Mouse (Mus musculus): ENCODE results near the gene Epha6. TPM values are rescaled to one million over a fixed set of nuclear protein-coding genes. Genes with fewer than 3 reads are reported as not detected.

Gene Epha6
- polyA plus RNA-seq, 1 experiment from 2014 or later, result 0.16 TPM

DNA sequence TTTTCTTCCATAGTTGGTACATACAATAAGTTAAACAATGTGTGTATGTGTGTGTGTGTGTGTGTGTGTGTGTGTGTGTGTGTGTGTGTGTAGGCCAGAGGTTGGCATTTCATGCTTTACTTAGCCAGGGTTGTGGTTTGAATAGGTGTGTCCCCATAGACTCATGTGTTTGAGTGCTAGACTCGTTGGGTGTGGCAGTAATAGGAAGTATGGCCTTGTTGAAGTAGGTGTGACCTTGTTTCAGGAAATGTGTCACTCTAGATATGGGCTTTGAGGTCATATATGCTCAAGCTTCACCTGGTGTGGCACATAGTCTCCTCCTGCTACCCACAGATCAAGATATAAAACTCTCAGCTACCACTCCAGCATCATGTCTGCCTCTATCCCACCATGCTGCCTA lies 577.0 kb downstream of the Epha6 start:
- no peaks in the 10 kb centered on the region for H3K27me3 ChIP-seq (replicated peaks; ENCODE audit: control insufficient read depth, insufficient read depth, low read length)
- H3K27ac ChIP-seq (ENCODE audit: low read depth, low read length), result no peak overlapping the region
- no peaks in the 10 kb centered on the region for H3K36me3 ChIP-seq (ENCODE audit: control insufficient read depth, insufficient read depth)
- no peak for ATAC-seq
- no peak overlapping the region for H3K4me2 ChIP-seq (replicated peaks; ENCODE audit: low read depth)
- 54% methylated on average over 1 of the region's 1 CpGs for WGBS
- H3K4me3 ChIP-seq (ENCODE audit: low read depth, low read length), result no peak overlapping the region
- H3K9ac ChIP-seq (ENCODE audit: low read depth, low read length), result no peak overlapping the region
- no peaks in the 10 kb centered on the region for H3K9me3 ChIP-seq (ENCODE audit: control insufficient read depth)
- H3K4me1 ChIP-seq (replicated peaks; ENCODE audit: control insufficient read depth, insufficient read depth, low read length), result no peaks in the 10 kb centered on the region
- TF ChIP-seq CTCF (IDR thresholded peaks at IDR 0.05; ENCODE audit: low read depth), result no peak

DNA sequence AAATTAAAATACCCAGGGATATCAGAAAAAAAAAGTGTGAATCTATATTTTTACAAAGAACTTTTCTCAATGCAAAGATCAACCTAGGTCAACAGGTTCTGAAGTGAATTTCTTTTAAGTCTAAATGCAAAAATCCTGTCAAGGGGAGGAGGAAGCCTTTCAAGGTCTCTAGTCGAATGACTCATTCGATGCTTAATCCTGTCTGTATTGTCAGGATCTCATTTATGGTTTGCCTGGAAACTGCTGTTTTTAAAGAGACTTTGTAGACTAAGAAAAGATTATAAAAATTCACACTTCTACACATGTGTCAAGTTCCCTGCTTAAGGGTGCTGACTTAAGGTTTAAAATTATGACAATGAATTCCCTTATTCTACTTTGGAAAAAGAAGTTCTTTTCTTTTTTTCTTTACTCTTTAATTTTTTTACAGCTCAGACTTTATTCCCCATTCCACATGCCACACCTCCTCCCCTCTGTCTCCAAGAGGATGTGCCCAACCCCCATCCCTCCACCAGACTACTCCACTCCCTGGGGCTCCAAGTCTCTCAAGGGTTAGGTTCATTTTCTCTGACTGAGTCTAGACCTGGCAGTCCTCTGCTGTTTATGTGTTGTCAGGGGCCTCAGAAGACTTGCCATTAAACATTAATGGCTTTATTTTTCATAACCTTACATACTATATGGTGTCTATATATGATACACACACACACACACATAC lies 598.3 kb downstream of the Epha6 start:
- no peak for TF ChIP-seq CTCF (IDR thresholded peaks at IDR 0.05; ENCODE audit: low read depth)
- Histone ChIP-seq H3K4me1 (replicated peaks; ENCODE audit: control insufficient read depth, insufficient read depth, low read length) (no peaks in the 10 kb centered on the region), H3K27ac (ENCODE audit: low read depth, low read length) (no peak overlapping the region), H3K27me3 (replicated peaks; ENCODE audit: control insufficient read depth, insufficient read depth, low read length) (no peaks in the 10 kb centered on the region), H3K36me3 (ENCODE audit: control insufficient read depth, insufficient read depth) (no peaks in the 10 kb centered on the region), H3K9ac (ENCODE audit: low read depth, low read length) (no peak overlapping the region), H3K4me2 (replicated peaks; ENCODE audit: low read depth) (no peak overlapping the region), H3K9me3 (ENCODE audit: control insufficient read depth) (no peaks in the 10 kb centered on the region), H3K4me3 (ENCODE audit: low read depth, low read length) (no peak overlapping the region)
- ATAC-seq, result no peak
- 73% methylated on average over 2 of the region's 2 CpGs for WGBS

DNA sequence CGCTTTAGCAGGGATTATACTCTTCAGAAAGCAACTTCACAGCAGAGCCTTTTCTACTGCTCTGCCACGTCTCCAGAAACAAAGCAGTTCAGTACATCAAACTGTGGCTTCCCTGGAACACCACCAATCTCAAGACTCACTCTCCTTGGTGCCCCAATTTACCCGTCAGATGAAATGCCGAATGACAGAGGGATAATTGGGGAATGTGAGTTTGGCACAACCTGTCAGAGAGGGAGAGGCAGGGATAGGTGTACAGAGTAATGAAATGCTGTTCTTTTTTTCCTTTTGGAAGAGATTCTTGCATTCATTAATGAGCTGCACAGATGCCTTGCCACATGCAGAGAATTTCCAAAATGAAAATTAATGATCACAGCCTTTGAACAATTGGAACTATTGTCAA lies 635.5 kb downstream of the Epha6 start:
- Histone ChIP-seq H3K27ac (ENCODE audit: low read depth, low read length) (no peak overlapping the region), H3K9ac (ENCODE audit: low read depth, low read length) (no peak overlapping the region), H3K9me3 (ENCODE audit: control insufficient read depth) (no peaks in the 10 kb centered on the region), H3K36me3 (ENCODE audit: control insufficient read depth, insufficient read depth) (no peaks in the 10 kb centered on the region), H3K4me1 (replicated peaks; ENCODE audit: control insufficient read depth, insufficient read depth, low read length) (no peaks in the 10 kb centered on the region), H3K4me2 (replicated peaks; ENCODE audit: low read depth) (no peak overlapping the region), H3K27me3 (replicated peaks; ENCODE audit: control insufficient read depth, insufficient read depth, low read length) (no peaks in the 10 kb centered on the region), H3K4me3 (ENCODE audit: low read depth, low read length) (no peak overlapping the region)
- no peak for TF ChIP-seq CTCF (IDR thresholded peaks at IDR 0.05; ENCODE audit: low read depth)
- ATAC-seq, result no peak
- 63% methylated on average over 4 of the region's 4 CpGs for WGBS

DNA sequence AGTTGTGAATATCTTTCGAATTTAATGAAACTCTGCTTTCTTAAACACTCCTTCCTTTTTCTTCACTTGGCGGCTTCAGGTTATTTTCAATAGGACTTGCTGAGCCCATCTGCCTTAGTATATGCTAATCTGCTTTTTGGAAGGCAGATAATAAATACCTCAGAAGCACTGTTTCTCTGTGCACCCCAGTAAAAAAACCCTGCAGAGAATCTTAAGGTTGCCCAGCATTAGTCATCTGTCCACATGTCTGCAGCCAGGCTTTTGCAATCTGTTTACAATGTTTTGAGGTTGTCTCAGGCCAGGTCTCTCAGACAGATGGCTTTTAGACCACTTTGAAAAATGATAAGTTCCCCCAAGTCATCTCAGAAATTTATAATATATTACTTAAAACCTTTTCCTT lies 649.6 kb downstream of the Epha6 start:
- no peak for ATAC-seq

DNA sequence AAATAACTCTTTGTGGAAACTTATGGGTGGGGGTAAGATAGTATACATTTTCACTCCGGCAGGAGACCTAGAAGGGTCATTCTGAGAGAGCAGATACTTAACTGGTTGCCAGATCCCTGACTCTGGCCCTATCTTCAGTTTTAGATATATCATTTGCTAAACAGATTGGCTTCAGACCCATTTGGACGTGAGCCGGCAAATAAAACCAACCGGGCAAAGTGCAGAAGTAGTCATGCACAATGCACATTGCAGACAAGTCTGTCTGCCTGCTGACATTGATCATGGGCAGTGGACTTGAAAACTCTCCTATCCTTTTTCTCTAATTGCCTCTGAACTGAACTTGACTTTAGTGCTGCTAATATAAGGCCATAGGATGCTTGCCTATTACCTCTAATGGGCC lies 681.6 kb downstream of the Epha6 start:
- Histone ChIP-seq H3K4me1 (replicated peaks; ENCODE audit: control insufficient read depth, insufficient read depth, low read length) (no peaks in the 10 kb centered on the region), H3K4me2 (replicated peaks; ENCODE audit: low read depth) (no peak overlapping the region), H3K4me3 (ENCODE audit: low read depth, low read length) (no peak overlapping the region), H3K9ac (ENCODE audit: low read depth, low read length) (no peak overlapping the region), H3K27me3 (replicated peaks; ENCODE audit: control insufficient read depth, insufficient read depth, low read length) (no peaks in the 10 kb centered on the region), H3K9me3 (ENCODE audit: control insufficient read depth) (no peaks in the 10 kb centered on the region), H3K27ac (ENCODE audit: low read depth, low read length) (no peak overlapping the region), H3K36me3 (ENCODE audit: control insufficient read depth, insufficient read depth) (no peaks in the 10 kb centered on the region)
- WGBS, result 60% methylated on average over 4 of the region's 4 CpGs
- no peak for ATAC-seq
- TF ChIP-seq CTCF (IDR thresholded peaks at IDR 0.05; ENCODE audit: low read depth), result no peak

More for the DNA sequence above, 649.6 kb downstream of the Epha6 start:
- H3K4me1 ChIP-seq (replicated peaks; ENCODE audit: control insufficient read depth, insufficient read depth, low read length), result no peaks in the 10 kb centered on the region
- no peak overlapping the region for H3K27ac ChIP-seq (ENCODE audit: low read depth, low read length)
- WGBS, result 86% methylated on average over 2 of the region's 2 CpGs
- H3K4me2 ChIP-seq (replicated peaks; ENCODE audit: low read depth), result no peak overlapping the region
- no peaks in the 10 kb centered on the region for H3K27me3 ChIP-seq (replicated peaks; ENCODE audit: control insufficient read depth, insufficient read depth, low read length)
- H3K9ac ChIP-seq (ENCODE audit: low read depth, low read length), result no peak overlapping the region
- no peaks in the 10 kb centered on the region for H3K36me3 ChIP-seq (ENCODE audit: control insufficient read depth, insufficient read depth)
- TF ChIP-seq CTCF (IDR thresholded peaks at IDR 0.05; ENCODE audit: low read depth), result no peak
- no peak overlapping the region for H3K4me3 ChIP-seq (ENCODE audit: low read depth, low read length)
- no peaks in the 10 kb centered on the region for H3K9me3 ChIP-seq (ENCODE audit: control insufficient read depth)

DNA sequence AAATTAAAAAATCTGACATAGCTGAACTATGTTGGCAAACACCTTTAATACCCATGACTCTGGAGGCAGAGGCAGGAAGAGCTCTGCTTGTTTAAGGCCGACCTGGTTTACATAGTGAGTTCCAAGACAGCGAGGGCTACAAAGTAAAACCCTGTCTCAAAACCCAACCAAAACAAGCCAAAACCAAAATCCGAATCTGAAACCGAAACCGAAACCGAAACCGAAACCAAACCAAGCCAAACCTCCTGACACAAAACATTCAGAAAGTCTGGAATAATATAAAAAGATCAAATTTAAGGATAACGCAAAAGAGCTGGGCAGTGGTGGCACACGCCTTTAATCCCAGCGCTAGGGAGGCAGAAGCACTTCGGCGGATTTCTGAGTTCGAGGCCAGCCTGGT lies 725.3 kb downstream of the Epha6 start:
- Histone ChIP-seq H3K9ac (ENCODE audit: low read depth, low read length) (no peak overlapping the region), H3K9me3 (ENCODE audit: control insufficient read depth) (no peaks in the 10 kb centered on the region), H3K4me3 (ENCODE audit: low read depth, low read length) (no peak overlapping the region), H3K27me3 (replicated peaks; ENCODE audit: control insufficient read depth, insufficient read depth, low read length) (no peaks in the 10 kb centered on the region), H3K4me2 (replicated peaks; ENCODE audit: low read depth) (no peak overlapping the region), H3K4me1 (replicated peaks; ENCODE audit: control insufficient read depth, insufficient read depth, low read length) (no peaks in the 10 kb centered on the region), H3K36me3 (ENCODE audit: control insufficient read depth, insufficient read depth) (no peaks in the 10 kb centered on the region), H3K27ac (ENCODE audit: low read depth, low read length) (no peak overlapping the region)
- ATAC-seq, result no peak
- 93% methylated on average over 13 of the region's 13 CpGs for WGBS
- no peak for TF ChIP-seq CTCF (IDR thresholded peaks at IDR 0.05; ENCODE audit: low read depth)

Measured in intestine, postnatal 0 days (tissue).